ENCODE assay signal across 19 mouse cellular contexts in genomic region chr7:67663981-67664694, GRCm38 (mm10). TPM values are rescaled to one million over a fixed set of nuclear protein-coding genes. Genes with fewer than 3 reads are reported as not detected.
DNase-seq lines count a peak whose midpoint lies in the region; ATAC-seq and TF ChIP-seq lines count a peak whose summit lies in the region.
"Had no signal": no experiment of that assay in that cellular context is flagged by ENCODE, and none has a peak within 500 bp of the region (broad histone marks: within the 10 kb centered on the region; RNA-seq: fewer than 3 reads in every experiment).

No protein-coding gene starts in this region.

- peaks cover 29% of the 10 kb centered on the region for H3K36me3 ChIP-seq in kidney, embryonic 16.5 days (ENCODE audit: insufficient read depth, low read length)
- H3K36me3 ChIP-seq in forebrain, embryonic 12.5 days (replicated peaks) = peaks cover 12% of the 10 kb centered on the region; the same call in 1 of the 2 replicates
- H3K36me3 ChIP-seq in hindbrain, postnatal 0 days (ENCODE audit: insufficient read depth, low read length) = no peaks in the 10 kb centered on the region
- no peaks in the 10 kb centered on the region for H3K36me3 ChIP-seq in neural tube, embryonic 15.5 days
- H3K36me3 ChIP-seq: liver, embryonic 13.5 days had no signal

- no peak for TF ChIP-seq CTCF in brain, embryonic 14.5 days (IDR thresholded peaks at IDR 0.05; ENCODE audit: borderline replicate concordance, extremely low read depth, insufficient read depth, insufficient read length)
- no peak for TF ChIP-seq CTCF in hindbrain, postnatal 0 days (IDR thresholded peaks at IDR 0.05; ENCODE audit: low read depth)

- DNase-seq in kidney, adult 18-20 months = no peak
- DNase-seq in brain, embryonic 14.5 days (ENCODE audit: low read depth) = peak; percentile 49
- no peak for DNase-seq in hindbrain, postnatal 0 days (ENCODE audit: low spot score)
- DNase-seq in thymus, adult 18-20 months = no peak
- DNase-seq: adrenal gland, postnatal 25 days; cerebellum, postnatal 14 days; gastrocnemius, postnatal 10 days; heart, postnatal 36 days; kidney, adult 11 months; kidney, postnatal 4 days; layer of hippocampus, postnatal 36 days; liver, embryonic 13.5 days; thymus, adult 2 months had no signal

- TF ChIP-seq POLR2A in brain, embryonic 14.5 days (IDR thresholded peaks at IDR 0.05; ENCODE audit: borderline replicate concordance, extremely low read depth, insufficient read depth, insufficient read length, poor library complexity, severe bottlenecking) = no peak

- no peak overlapping the region for H3K4me3 ChIP-seq in kidney, embryonic 16.5 days (ENCODE audit: low read length)
- no peak overlapping the region for H3K4me3 ChIP-seq in forebrain, embryonic 12.5 days (replicated peaks)
- H3K4me3 ChIP-seq in hindbrain, postnatal 0 days (ENCODE audit: low read length) = no peak overlapping the region
- no peak overlapping the region for H3K4me3 ChIP-seq in neural tube, embryonic 15.5 days (replicated peaks)
- H3K4me3 ChIP-seq: limb, embryonic 10.5 days; liver, embryonic 13.5 days; megakaryocyte, embryonic 14.5 days had no signal

- no peak overlapping the region for H3K27ac ChIP-seq in kidney, embryonic 16.5 days (ENCODE audit: low read length)
- H3K27ac ChIP-seq in forebrain, embryonic 12.5 days = peak overlapping the region; percentile 59; the same call in 1 of the 2 replicates
- no peak overlapping the region for H3K27ac ChIP-seq in hindbrain, postnatal 0 days
- no peak overlapping the region for H3K27ac ChIP-seq in neural tube, embryonic 15.5 days (replicated peaks)
- H3K27ac ChIP-seq: limb, embryonic 10.5 days; liver, embryonic 13.5 days had no signal

- WGBS in kidney, embryonic 16.5 days = 75% methylated on average over 14 of the region's 14 CpGs
- 70% methylated on average over 14 of the region's 14 CpGs for WGBS in forebrain, embryonic 12.5 days
- 81% methylated on average over 14 of the region's 14 CpGs for WGBS in hindbrain, postnatal 0 days
- 68% methylated on average over 14 of the region's 14 CpGs for WGBS in neural tube, embryonic 15.5 days

- H3K9me3 ChIP-seq in kidney, embryonic 16.5 days (ENCODE audit: low read length) = no peaks in the 10 kb centered on the region
- H3K9me3 ChIP-seq in forebrain, embryonic 12.5 days = no peaks in the 10 kb centered on the region
- no peaks in the 10 kb centered on the region for H3K9me3 ChIP-seq in hindbrain, postnatal 0 days (ENCODE audit: low read length)
- no peaks in the 10 kb centered on the region for H3K9me3 ChIP-seq in neural tube, embryonic 15.5 days (replicated peaks)
- H3K9me3 ChIP-seq: limb, embryonic 10.5 days; liver, embryonic 13.5 days; megakaryocyte, embryonic 14.5 days had no signal

- H3K27me3 ChIP-seq in kidney, embryonic 16.5 days (ENCODE audit: insufficient read depth, low read length) = no peaks in the 10 kb centered on the region
- H3K27me3 ChIP-seq in forebrain, embryonic 12.5 days = no peaks in the 10 kb centered on the region
- no peaks in the 10 kb centered on the region for H3K27me3 ChIP-seq in hindbrain, postnatal 0 days (ENCODE audit: insufficient read depth, low read length)
- no peaks in the 10 kb centered on the region for H3K27me3 ChIP-seq in neural tube, embryonic 15.5 days (replicated peaks)
- H3K27me3 ChIP-seq: liver, embryonic 13.5 days; megakaryocyte, embryonic 14.5 days had no signal

- ATAC-seq in kidney, embryonic 16.5 days (ENCODE audit: low FRiP score, low TSS enrichment) = 0 out of 2 replicates have a peak, but pooled peaks have one; percentile 35
- peak; percentile 60; the same call in 1 of the 2 replicates for ATAC-seq in forebrain, embryonic 12.5 days (ENCODE audit: low FRiP score)
- ATAC-seq in hindbrain, postnatal 0 days = 0 out of 2 replicates have a peak, but pooled peaks have one; percentile 15
- no peak for ATAC-seq in neural tube, embryonic 15.5 days (ENCODE audit: low FRiP score)
- ATAC-seq: lung, postnatal 0 days had no signal

- no peaks in the 10 kb centered on the region for H3K4me1 ChIP-seq in kidney, embryonic 16.5 days (ENCODE audit: insufficient read depth, low read length)
- peaks cover 8% of the 10 kb centered on the region; the same call in 1 of the 2 replicates for H3K4me1 ChIP-seq in forebrain, embryonic 12.5 days
- H3K4me1 ChIP-seq in hindbrain, postnatal 0 days (ENCODE audit: insufficient read depth, low read length) = no peaks in the 10 kb centered on the region
- H3K4me1 ChIP-seq in neural tube, embryonic 15.5 days = no peaks in the 10 kb centered on the region

- no peak overlapping the region for H3K4me2 ChIP-seq in kidney, embryonic 16.5 days (replicated peaks; ENCODE audit: low read depth, low read length)
- H3K4me2 ChIP-seq in forebrain, embryonic 12.5 days = no peak overlapping the region
- H3K4me2 ChIP-seq in hindbrain, postnatal 0 days (ENCODE audit: low read depth, low read length) = no peak overlapping the region
- no peak overlapping the region for H3K4me2 ChIP-seq in neural tube, embryonic 15.5 days
- H3K4me2 ChIP-seq: liver, embryonic 13.5 days had no signal

- H3K9ac ChIP-seq in kidney, embryonic 16.5 days (replicated peaks; ENCODE audit: low read length) = no peak overlapping the region
- H3K9ac ChIP-seq in forebrain, embryonic 12.5 days = no peak overlapping the region
- no peak overlapping the region for H3K9ac ChIP-seq in hindbrain, postnatal 0 days (replicated peaks; ENCODE audit: low read length)
- H3K9ac ChIP-seq in neural tube, embryonic 15.5 days (replicated peaks) = no peak overlapping the region
- H3K9ac ChIP-seq: liver, embryonic 13.5 days had no signal

RNA-seq across cellular contexts. Expression of gene Ttc23, which starts 16.9 kb away (rescaled TPM):
- 30.4 and 32.6 TPM in 2 replicates for polyA plus RNA-seq in kidney, embryonic 16.5 days (2015; fragmentation: Nextera tagmentation; extraction: Ambion mirVana)
- 11.9 and 12.4 TPM in 2 replicates for polyA plus RNA-seq in brain, embryonic 14.5 days (2012; rRNA removed)
- 31.2 and 32.3 TPM in 2 replicates for polyA plus RNA-seq in forebrain, embryonic 12.5 days (2016; fragmentation: Nextera tagmentation; extraction: Ambion mirVana)
- 4.3 and 5.3 TPM in 2 replicates for total RNA-seq in hindbrain, postnatal 0 days (2014; rRNA removed)
- 6.2 and 8.2 TPM in 2 replicates for polyA plus RNA-seq in hindbrain, postnatal 0 days (2015; fragmentation: Nextera tagmentation; extraction: Ambion mirVana)
- polyA plus RNA-seq in neural tube, embryonic 15.5 days (2015; fragmentation: Nextera tagmentation; extraction: Ambion mirVana) = 6.1 and 11.1 TPM in 2 replicates

RNA-seq across cellular contexts. Expression of gene Lrrc28, which starts 19.1 kb away (rescaled TPM):
- polyA plus RNA-seq in kidney, embryonic 16.5 days (2015; fragmentation: Nextera tagmentation; extraction: Ambion mirVana) = 14.4 and 15.1 TPM in 2 replicates
- polyA plus RNA-seq in brain, embryonic 14.5 days (2012; rRNA removed) = 44.7 and 58.3 TPM in 2 replicates
- polyA plus RNA-seq in forebrain, embryonic 12.5 days (2016; fragmentation: Nextera tagmentation; extraction: Ambion mirVana) = 28.7 and 30.0 TPM in 2 replicates
- total RNA-seq in hindbrain, postnatal 0 days (2014; rRNA removed) = 43.2 and 48.5 TPM in 2 replicates
- 22.4 and 22.6 TPM in 2 replicates for polyA plus RNA-seq in hindbrain, postnatal 0 days (2015; fragmentation: Nextera tagmentation; extraction: Ambion mirVana)
- 20.7 and 24.0 TPM in 2 replicates for polyA plus RNA-seq in neural tube, embryonic 15.5 days (2015; fragmentation: Nextera tagmentation; extraction: Ambion mirVana)
